Mouse (Mus musculus): ENCODE data around the gene Slc38a10.

Slc38a10 gene

DNA sequence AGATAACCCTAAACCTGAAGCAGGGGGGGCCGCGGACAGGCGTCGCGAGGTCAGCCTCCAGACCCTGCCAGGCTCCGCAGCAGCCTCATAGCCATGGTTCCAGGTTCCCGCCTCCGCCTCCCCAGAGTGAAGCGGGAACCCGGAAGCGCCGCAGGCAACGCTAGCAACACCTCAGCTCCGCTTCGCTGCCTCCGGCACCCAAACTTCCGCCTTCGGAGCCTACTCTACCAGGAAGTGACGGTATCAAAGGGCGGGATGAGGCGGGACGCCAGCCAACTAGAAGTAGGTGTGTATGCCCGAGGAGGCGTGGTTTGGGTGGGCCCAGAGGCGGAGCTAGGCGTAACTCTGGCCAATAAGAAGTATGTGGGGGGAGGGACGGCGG lies at the start of gene Slc38a10:
Slc38a10 (minus strand) TSS at position 234 of the 382 bp plus-strand sequence.
- under 1% methylated on average over 28 of the region's 28 CpGs for WGBS

DNA sequence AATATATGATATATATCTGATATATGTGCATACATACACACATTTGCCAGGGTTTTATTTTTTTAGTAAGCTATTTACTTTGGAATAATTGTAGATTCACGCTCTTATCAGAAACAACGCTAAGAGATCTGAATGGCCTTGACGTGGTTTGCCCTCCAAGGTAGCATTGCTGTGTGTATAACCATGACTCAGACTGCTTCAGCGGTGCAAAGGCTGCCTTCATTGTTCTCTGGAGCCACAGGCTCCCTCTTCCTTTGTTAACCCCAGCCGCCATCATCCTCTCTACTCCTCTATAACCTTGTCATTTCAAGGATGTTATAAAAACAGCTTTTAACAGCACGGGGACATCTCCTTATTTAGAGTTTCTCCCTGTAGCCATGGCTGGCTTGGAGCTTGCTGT lies 49.5 kb upstream of the Slc38a10 start:
- WGBS = 78% methylated on average over 6 of the region's 6 CpGs

DNA sequence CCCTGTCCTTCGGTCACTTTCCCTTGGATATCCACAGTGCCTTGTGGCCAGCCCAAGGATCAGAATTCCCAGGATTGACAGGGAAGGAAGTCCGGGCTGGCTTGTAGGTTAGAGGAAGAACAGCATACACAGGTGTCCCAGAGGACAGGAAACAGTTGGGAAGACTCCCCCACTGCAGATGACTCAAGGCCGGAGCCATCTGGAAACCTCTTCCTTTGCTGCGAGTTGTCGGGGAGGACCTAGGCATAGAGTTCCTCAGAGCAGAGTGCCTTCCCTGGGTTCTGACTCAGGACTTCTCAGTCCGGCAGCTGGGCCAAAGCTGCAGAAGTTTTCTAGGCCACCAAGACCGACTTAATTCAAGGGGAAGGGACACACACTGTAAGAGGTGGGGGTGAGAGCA lies 48.6 kb upstream of the Slc38a10 start:
- WGBS = 62% methylated on average over 7 of the region's 7 CpGs

DNA sequence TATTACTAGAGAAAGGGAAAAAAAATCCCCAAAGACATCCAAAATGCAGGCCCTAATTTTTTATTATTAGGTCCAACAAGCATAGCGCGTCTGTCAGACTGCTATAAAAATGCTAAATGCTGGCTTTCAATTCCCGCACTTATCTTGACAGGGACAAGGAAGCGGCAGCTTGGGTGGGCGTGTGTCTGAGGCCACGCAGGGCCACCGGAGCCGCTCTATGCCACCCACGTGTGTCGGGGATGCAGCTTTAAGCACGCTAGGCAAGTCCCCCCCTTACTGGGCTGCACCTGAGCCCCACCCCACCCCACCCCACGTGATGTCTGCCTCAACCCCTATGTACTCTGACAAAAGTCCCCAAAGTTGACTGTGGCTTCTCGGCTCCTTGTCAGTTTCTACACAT lies 47.7 kb upstream of the Slc38a10 start:
- 59% methylated on average over 13 of the region's 13 CpGs for WGBS

DNA sequence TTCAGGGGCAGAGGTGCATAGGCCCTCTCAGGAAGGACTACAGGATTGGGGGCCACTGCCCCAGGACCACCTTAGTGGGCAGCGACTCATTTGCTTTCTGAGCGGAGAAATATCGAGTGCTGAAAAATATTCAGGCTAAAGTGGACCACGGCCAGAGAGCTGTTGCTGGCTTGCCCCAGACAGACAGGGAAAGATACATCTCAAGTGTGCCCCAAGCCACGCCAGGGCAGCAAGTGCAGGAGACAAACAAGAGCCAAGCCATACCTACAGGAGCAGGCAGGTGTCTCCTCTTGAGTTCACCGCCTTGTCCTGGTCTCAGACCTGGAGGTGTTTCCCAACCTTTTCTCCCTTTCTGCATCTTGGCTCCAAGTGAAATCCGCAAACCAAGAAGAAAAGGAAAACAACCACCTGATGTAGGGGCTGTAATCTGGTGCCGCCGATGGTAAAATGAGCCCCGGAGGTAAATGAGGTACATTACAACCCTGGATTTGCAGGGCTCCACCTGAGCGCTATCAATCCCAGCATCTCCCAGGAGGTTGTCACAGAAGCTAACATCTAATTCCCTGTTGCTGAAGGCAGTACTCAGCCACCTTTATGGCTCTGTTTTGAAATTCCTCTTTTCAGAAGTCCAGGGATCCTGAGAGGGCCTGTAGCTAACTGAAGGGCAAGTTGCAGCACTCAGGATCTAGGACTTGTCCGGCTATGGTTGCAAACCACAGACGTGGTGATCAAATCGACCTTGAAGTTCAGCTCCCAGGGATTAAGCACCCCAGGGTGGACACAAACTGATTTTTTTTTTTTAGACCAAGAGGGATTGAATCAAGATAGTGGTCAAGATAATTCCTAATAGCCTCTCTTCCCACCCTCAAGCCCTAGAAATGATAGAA lies 39.6 kb upstream of the Slc38a10 start:
- 73% methylated on average over 14 of the region's 14 CpGs for WGBS

DNA sequence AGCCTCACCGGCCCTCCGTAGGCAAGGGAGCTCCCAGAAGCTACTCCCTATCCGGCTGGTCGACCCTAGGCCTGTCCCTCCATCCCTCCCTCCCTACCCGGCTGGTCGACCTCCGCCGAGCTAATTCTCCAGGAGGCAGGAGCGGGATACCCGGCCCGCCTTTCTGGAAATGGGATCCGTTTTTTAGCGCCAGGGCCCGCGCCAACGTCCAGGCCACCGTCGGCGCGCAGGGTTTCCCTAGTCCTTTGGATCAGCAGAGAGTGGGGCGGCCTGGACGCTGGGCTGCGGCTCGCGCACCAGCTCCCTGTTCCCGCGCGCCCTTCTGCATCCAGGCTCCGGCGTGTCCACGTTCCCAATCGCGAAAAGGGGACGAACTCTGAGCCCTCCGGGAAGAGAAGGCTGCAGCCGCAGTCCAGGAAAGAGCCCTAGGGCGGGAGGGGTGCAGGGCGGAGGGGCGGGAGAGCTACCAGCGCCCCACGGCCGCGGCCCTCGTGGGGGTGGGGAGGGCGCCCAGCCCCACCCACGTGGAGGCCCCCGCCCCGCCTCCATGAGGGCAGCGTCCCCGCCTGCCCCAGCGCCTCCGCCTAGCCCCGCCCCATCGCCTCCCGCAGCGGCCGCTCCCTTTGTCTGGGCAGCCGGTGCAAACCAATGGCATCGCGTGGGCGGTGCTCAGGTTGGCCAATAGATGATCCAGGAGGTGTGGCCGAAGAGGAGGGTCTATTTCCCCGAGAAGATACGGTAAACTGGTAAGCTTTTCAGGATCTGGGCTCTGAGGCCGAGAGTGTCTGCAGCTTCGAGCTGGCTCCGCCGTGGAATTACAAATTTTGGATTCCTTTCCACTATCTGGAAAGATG lies 38.5 kb upstream of the Slc38a10 start:
- WGBS = under 1% methylated on average over 68 of the region's 68 CpGs

DNA sequence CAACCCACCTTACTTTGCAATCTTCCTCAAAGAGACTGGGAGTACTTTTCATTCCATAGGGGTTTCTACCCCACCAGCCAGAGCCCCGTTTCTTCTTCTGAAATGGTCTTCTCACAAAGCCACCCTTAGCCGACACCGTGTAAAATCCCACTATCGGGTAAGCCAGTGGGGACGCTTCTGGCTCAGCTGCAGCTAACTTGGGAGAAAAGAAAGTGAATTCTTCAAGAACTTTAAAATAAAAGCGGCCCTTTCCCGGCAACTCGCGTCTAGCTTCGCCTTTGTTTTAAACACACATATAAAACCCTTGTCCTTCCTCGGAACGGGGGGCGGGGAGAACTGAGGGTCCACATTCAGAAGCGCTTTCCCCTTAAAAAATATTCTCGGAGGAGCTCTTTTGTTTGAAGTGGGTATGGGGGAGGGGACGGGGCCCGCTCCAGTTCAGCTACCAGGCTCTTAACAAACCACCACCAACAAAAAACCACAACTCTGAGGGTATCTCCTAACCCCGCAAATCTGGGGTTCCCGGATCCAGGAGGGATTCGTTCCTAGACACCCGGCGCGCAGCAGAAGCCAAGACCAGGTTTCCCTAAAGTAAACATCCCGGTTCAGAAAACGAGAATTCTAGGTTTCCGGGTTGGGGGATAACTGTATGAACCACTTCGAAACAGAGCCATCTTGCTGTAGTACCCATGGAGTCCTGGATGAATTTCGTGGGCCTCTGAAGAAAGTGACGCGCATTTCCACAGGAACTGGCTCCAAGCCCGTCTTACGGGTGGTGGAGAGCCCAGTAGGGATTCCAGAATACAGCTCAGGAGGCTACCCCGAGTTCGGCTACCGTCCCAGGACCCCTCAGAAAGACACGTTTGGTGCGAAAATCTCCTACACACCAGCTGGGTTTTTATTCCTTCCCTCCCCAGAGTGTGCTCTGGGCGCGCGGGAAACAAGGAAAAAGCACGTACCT lies 37.6 kb upstream of the Slc38a10 start:
- WGBS = under 1% methylated on average over 41 of the region's 41 CpGs

DNA sequence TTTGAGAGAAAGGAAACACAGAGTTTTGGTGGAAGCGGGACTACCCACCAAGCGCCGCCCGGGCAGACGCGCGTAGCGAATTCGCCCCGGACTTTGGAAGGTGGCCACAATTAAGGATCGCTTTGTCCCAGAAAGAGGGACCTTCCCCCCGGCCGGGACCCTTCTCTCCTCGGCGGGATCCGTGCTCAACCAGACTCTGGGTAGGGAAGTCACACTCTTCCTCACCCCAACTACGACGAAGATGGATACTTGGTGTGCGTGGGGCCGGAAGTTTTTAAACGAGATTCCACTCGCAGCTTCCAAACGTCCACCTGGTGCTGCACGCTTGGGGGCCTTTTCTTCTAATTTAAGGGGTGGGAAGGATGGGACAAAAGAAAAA lies 36.9 kb upstream of the Slc38a10 start:
- WGBS = 3% methylated on average over 24 of the region's 24 CpGs

DNA sequence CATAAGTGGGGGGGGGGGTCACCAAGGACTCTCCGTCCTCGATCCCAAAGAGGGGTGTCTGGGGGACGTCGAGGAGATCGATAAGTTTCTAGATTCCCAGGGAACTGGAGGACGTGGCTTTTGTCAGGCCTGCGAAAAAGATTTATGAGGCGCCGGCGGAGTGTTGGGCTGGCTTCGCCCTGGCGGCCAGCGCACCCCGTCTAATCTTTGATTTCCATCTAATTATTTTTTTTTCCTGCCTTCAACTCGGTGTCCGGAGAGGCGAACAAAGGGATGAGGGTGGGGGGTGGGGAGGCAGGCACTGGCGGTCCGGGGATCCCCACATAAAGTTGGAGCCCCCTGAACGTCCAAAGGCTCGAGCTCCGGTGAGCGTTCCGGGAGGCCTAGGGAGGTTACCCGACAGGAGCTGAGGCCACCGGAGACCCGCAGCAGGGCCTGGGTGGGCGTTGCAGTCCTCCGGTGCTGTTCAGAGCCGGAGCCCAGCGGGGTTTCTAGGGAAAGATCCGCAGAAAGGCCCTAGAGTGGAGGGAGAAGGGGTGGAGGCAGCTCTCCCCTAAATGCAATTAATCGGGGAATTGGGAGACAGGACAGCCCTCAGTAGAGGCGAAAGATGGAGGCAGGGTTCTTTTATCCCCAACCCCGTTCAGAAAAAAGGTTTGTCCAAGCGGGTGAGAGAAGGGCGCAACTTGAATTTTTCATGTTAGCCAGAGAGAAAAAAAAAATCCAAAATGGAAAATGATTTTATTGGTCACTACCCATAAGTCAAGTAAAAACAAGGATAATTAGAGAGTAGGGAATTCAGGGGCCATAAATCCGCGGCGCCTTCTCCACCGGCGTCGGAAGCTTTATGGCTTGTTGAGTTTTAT lies 36.3 kb upstream of the Slc38a10 start:
- 13% methylated on average over 43 of the region's 43 CpGs for WGBS

DNA sequence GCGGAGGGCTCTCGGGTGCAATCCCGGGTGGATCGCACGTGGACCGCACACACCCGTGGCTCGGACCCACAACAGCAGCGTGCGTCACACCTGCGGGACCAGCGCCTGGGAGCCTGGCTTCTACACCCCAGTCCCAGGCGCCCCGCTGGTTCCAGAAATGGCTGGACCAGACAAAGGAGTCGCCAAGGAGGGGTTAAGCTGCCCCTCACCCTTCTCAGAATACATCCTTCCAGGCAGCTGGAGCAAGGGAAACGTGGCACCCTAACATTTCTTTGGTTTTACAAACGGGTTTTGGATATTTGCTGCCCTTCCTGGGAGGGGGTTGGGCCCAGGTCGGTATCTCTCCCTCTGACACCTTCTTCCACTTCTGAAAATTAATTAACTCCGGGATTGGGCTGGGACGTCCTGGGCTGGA lies 35.7 kb upstream of the Slc38a10 start:
- 17% methylated on average over 20 of the region's 20 CpGs for WGBS

DNA sequence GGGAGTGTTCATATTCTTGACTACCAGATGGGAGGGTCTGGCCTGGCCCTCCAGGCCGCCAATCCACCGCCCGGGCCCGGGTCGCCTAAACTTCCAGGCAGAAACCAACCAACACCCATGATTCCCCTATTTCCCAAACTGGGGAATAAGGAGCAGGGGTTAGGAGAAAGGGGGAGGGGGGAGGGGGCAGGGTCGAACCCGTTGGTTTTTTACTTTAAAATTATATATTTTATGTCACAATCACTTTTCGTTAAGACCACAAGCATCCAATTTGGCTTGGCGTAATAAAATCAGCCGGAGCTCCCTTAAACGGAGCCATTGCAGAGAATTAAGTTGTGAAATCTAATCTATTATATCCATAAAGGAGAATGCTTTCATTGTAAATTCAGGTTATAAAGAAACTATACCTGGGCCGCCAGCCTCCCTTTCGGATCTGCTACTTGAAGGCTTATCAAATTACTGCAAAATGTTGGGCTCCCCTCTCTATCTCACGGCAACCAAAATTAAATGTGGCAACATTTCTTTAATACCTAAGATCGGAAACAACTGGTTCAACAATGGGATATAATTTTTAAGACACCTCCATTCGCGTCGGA lies 35.1 kb upstream of the Slc38a10 start:
- 36% methylated on average over 18 of the region's 18 CpGs for WGBS

DNA sequence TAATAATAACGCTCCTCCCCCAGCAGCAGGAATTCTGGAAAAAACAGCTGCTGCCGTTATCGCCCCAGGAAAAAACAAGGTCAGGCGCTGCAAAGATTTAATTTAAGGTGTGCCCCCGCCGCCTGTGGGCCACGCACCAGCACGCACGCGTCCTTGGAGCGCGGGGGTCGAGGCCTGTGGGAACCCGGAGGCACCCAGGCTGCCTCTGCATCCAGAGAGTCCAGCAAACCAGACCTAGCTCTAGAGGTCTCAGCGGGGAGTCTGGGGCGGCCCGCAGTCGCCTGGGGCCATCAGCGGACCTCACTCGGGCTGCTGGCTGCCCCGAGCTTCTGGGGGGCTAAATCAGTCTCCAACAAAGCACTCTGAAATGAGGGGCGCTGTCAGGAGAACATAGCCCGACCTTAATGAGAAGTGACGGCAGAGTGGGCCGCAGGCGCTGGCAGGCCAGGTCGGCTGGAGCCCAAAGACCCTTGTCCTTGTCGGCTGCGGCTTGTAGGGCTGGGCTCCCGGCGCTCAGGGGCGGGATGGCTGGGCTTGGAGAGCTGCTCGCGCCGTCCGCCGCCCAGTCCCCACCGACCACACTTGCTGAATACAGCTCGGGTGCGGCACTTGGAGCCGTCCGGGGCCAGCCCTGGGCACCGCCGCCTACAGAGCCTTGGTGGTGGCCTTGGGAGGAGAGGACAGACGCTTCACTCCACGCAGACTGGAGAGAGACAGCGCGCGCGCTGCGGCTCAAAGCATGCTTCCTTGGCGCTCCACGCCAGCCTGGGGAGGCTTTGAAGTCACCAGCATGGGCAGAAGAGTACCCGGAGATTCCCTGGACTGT lies 34.4 kb upstream of the Slc38a10 start:
- 12% methylated on average over 54 of the region's 54 CpGs for WGBS

DNA sequence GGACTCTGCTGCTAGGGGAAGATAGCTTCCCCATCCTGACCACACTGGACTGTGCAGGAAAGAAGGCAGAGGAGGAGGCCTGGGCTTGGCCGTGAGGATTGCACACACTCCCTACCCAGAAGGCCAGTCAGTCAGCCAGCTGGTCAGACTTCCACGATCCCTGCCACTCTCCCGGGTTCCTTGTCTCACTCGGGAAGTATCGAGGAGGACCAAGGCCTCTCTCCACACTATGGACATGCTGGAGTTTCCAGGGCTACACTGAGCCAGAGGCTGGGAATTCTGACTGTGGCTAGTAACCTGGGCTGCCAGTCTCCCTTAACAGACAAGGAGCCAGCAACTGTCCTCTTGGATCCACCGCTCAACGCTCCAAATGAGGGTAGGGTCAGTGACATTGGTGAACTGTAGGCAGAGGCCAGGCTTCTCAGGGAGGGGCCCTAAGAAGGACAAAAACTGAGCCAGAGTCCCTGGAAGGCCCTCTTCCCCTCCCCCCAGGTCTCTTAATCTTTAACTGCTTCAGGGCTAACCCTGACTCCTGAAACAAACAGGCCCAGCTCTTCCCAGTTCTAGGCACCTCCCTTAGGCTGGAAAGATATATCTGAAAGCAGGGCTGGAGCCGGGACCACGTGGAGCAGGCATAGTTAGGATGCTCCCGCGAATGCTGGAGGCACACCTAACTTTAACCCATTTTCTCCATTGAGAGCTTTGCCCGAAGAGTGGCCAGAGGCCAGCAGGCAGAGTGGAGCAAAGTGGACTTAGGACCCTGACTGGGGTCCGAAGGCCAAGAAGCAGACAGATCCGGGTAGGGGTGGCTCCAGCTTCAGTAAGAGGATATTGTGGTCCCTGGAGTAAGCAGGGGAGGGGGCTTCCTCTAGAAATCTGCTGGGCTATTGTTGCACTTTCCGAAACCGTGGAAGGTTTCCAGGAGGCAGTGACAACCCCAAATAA lies 33.5 kb upstream of the Slc38a10 start:
- WGBS = 46% methylated on average over 16 of the region's 16 CpGs

DNA sequence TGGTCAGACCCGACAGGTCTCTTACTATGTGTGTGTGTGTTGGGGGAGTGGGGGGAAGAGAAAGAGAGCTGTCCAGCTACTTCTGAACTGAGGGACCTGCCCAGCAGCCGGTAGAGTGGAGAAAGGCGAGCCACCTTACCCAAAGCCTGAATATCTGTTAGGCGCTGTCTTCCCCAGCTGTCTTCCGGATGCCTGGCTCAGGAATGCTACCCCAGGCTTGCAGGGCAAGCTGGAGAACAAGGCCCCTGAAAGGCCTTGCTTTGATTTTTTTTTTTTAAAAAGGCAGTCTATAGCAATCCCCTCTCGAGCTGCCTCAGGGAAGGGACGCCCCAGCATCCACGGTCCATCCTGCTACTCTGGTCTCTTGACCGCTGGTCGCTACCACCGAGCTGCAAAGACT lies 32.6 kb upstream of the Slc38a10 start:
- 86% methylated on average over 11 of the region's 11 CpGs for WGBS

DNA sequence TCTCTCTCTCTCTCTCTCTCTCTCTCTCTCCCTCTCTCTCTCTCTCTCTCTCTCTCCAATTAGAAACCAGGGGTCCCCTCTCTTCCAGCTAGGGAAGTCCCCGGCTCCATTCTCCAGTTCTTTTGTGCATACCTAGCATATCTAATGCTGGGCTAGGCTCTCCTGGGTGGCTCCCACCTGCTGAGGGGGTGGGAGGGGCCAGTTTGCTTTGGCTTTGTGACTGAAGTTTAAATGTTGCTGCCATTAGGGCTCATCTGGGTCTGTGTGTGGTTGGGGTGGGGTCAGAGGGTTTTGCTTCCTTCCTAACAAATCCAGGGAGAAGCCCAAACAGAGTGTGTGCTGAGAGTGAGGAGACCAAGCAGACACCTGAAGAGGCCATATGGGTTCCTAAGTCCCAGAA lies 32.0 kb upstream of the Slc38a10 start:
- WGBS = 94% methylated on average over 1 of the region's 1 CpGs

DNA sequence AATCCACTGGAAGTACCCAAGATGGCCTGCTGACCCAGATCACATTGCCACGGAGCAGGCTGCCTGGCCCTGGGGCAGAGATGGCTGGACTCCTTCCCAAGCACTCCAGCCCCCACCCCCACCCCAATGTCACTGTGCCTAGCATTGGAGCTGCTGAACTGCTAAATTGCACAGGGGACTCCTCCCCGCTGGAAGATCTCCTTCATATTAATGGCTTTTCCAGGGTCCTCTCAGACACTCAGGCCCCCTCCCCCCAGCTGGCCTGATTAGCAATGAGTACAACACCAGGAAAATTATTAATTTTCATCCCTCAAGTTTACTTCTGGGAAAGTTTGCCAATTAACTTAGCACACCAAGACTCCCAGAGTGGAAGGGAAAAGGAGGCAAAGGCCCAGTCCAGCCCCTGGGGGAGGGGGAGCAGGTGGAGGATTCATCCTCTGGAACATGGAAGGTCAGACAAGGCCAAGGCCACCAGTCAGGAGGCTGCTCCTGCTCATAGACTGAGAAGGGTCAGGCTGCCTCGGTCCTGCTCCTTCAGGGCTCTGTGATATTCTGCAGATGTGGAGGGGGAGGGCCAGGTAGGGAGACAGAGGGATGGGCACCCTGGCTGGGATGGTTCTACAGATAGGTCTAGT lies 31.4 kb upstream of the Slc38a10 start:
- WGBS = 73% methylated on average over 3 of the region's 3 CpGs

DNA sequence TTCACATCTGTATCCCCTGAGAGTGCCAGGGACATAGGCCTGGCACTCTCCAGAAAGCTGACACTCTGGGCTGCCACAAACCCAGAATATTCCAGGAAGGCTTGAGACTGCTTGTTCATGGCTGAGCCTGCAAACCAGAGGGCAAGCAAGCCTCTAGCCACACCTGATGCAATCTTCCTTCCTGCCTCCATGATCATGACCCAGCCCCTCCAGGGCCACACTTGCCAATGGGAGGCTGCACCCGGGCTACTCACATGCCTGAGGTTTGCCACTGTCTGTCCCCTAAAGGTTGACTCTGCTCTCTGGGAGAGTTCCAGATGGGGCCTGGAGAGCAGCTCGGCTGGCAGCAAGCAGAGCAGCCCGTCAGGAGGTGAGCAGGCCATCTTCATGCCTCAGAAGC lies 30.2 kb upstream of the Slc38a10 start:
- 94% methylated on average over 3 of the region's 3 CpGs for WGBS

DNA sequence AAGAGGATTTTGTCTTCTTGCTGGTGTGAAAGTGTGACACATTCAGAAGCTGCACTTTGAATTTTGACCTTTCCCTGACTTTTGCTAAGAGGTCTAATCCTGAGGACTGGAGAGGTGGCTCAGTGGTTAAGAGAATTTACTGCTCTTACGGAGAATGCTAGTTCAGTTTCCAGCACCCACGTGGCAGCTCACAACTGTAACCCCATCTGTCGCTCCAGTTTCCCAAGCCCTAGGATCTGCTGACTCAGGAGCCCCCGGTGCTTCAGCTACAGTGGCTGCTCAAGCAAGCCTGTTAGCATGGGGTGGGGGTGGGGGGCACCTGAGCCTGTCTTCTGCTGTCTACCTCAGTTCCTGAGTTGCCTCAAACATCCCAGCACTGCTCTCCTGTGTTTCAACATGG lies 28.2 kb upstream of the Slc38a10 start:
- WGBS = 46% methylated on average over 4 of the region's 4 CpGs
